Mouse (Mus musculus): Measurements from ENCODE around the gene Rnf181. TPM values are rescaled to one million over a fixed set of nuclear protein-coding genes. Genes with fewer than 3 reads are reported as not detected.

Gene Rnf181
- polyA plus RNA-seq, 1 experiment: 104 TPM

- no peaks in the 10 kb centered on the region for H3K4me1 ChIP-seq (ENCODE audit: control insufficient read depth, insufficient read depth, low read length)
- H3K27ac ChIP-seq (ENCODE audit: control insufficient read depth, insufficient read depth, low read depth, low read length, poor library complexity): peak within 1 kb of the TSS; percentile 38; the same call in 1 of the 2 replicates
- H3K4me3 ChIP-seq (replicated peaks; ENCODE audit: control insufficient read depth, low read depth, low read length): peak within 1 kb of the TSS; percentile 56
- TF ChIP-seq CTCF (IDR thresholded peaks at IDR 0.05; ENCODE audit: control insufficient read depth, insufficient read depth, low read length) (peak; percentile 16; the same call in 1 of the 2 replicates), POLR2A (IDR thresholded peaks at IDR 0.05; ENCODE audit: borderline replicate concordance, control insufficient read depth, low read depth, low read length) (no peak)
- 1% methylated on average over 71 of the region's 71 CpGs for WGBS
Measured at GRCm38 (mm10) chr6:72355066-72355911, 11.5 kb downstream of the Rnf181 start, which contains the start of gene Tmem150a. TSS of gene Tmem150a (plus strand) at chr6:72355447.

DNA sequence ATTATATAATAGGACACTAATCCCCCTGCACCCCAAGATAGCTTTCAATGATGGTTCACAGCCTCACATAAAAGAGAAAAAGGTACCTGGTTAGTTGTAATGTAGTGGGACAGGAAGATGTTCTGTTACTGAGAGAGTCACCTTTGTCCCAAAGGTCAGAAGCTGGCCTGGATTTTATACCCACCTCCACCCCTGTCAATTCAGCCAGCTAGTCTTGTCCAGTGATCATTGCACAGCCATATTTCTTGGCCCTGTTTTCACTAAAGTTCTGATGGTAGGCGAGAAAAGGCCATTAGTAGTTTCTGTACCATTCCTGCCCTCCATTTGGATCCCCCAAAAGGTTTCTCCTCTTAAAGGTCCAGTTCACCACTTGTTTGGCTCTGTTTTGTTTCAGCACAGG, 12.7 kb downstream of the Rnf181 start:
- H3K27ac ChIP-seq (ENCODE audit: control insufficient read depth, insufficient read depth, low read depth, low read length, poor library complexity): no peak overlapping the region
- no peak overlapping the region for H3K4me3 ChIP-seq (replicated peaks; ENCODE audit: control insufficient read depth, low read depth, low read length)
- no peaks in the 10 kb centered on the region for H3K4me1 ChIP-seq (ENCODE audit: control insufficient read depth, insufficient read depth, low read length)
- TF ChIP-seq CTCF (IDR thresholded peaks at IDR 0.05; ENCODE audit: control insufficient read depth, insufficient read depth, low read length) (no peak), POLR2A (IDR thresholded peaks at IDR 0.05; ENCODE audit: borderline replicate concordance, control insufficient read depth, low read depth, low read length) (no peak)
- 81% methylated on average over 1 of the region's 1 CpGs for WGBS

GRCm38 (mm10) chr6:72352636-72353405, 13.9 kb downstream of the Rnf181 start:
- TF ChIP-seq CTCF (IDR thresholded peaks at IDR 0.05; ENCODE audit: control insufficient read depth, insufficient read depth, low read length) (no peak), POLR2A (IDR thresholded peaks at IDR 0.05; ENCODE audit: borderline replicate concordance, control insufficient read depth, low read depth, low read length) (no peak)
- 62% methylated on average over 5 of the region's 5 CpGs for WGBS
- H3K4me1 ChIP-seq (ENCODE audit: control insufficient read depth, insufficient read depth, low read length): peaks cover 3% of the 10 kb centered on the region; the same call in 1 of the 2 replicates
- no peak overlapping the region for H3K4me3 ChIP-seq (replicated peaks; ENCODE audit: control insufficient read depth, low read depth, low read length)
- no peak overlapping the region for H3K27ac ChIP-seq (ENCODE audit: control insufficient read depth, insufficient read depth, low read depth, low read length, poor library complexity)

DNA sequence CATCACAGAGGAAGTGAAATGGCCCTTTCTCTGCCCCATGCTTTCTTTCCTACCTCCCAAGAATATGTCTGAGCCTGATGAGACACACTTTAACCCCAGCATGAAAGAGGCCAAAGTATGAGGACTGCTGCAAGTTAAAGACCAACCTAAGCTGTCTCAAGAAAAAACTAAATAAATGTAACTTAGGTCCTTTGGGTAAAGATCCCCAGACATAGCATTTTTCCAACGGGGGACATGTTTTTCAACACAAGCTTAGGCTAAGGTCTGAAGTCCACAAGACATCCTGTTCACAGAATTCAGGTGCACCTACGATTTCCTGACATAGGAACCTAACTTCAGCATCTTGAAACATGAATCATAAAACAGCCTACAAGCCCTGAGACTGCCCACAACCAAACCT, 16.5 kb downstream of the Rnf181 start:
- H3K4me1 ChIP-seq (ENCODE audit: control insufficient read depth, insufficient read depth, low read length): peaks cover 4% of the 10 kb centered on the region; the same call in 1 of the 2 replicates
- no peak for TF ChIP-seq POLR2A (IDR thresholded peaks at IDR 0.05; ENCODE audit: borderline replicate concordance, control insufficient read depth, low read depth, low read length)
- H3K27ac ChIP-seq (ENCODE audit: control insufficient read depth, insufficient read depth, low read depth, low read length, poor library complexity): no peak overlapping the region
- WGBS: 77% methylated on average over 2 of the region's 2 CpGs
- H3K4me3 ChIP-seq (replicated peaks; ENCODE audit: control insufficient read depth, low read depth, low read length): no peak overlapping the region

GRCm38 (mm10) chr6:72348411-72348810, 18.3 kb downstream of the Rnf181 start:
- Histone ChIP-seq H3K4me3 (replicated peaks; ENCODE audit: control insufficient read depth, low read depth, low read length) (peak overlapping the region; percentile 90), H3K4me1 (ENCODE audit: control insufficient read depth, insufficient read depth, low read length) (peaks cover 4% of the 10 kb centered on the region; the same call in 1 of the 2 replicates), H3K27ac (ENCODE audit: control insufficient read depth, insufficient read depth, low read depth, low read length, poor library complexity) (no peak overlapping the region; the same call in none of the 2 replicates)
- WGBS: 65% methylated on average over 10 of the region's 10 CpGs
- TF ChIP-seq CTCF (IDR thresholded peaks at IDR 0.05; ENCODE audit: control insufficient read depth, insufficient read depth, low read length) (no peak), POLR2A (IDR thresholded peaks at IDR 0.05; ENCODE audit: borderline replicate concordance, control insufficient read depth, low read depth, low read length) (no peak)

DNA sequence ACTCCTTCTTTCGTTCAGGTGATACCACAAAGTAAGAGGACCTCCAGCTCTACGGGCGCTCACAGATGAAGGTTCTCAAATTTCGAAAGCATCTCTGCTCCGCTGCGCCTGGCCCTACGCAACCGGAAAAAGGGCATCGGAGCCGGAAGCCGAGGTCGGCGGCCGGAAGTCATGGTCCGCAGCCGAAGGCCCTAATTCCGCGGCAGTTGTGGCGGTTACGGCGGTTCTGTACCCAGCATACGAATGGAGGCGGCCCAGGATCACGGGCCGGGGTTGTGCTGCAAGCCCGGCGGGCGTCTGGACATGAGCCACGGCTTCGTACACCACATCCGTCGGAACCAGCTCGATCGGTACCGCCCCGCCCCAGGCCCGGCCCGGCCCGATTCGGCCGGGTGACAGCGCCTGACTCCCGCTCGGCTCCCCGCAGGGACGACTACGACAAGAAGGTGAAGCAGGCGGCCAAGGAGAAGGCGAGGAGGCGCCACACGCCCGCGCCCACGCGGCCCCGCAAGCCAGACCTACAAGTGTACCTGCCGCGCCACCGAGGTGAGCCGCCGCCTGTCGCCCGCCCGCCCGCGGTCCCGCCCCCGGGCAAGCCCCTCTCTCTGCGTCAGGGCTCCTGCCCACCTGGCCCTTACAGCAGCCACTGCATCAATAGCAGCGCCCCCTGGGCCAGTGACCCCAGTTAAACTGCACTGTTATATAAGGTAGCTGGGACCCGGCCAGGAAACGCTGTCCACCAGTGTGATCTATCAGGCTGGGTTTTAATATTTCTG, 19.4 kb downstream of the Rnf181 start, which contains the start of gene 0610030E20Rik:
Gene 0610030E20Rik (plus strand): TSS at position 152 of the 776 bp plus-strand sequence.
- Histone ChIP-seq H3K4me3 (replicated peaks; ENCODE audit: control insufficient read depth, low read depth, low read length) (peak within 1 kb of the TSS; percentile 90), H3K4me1 (ENCODE audit: control insufficient read depth, insufficient read depth, low read length) (peaks cover 4% of the 10 kb centered on the region; the same call in 1 of the 2 replicates), H3K27ac (ENCODE audit: control insufficient read depth, insufficient read depth, low read depth, low read length, poor library complexity) (peak within 1 kb of the TSS; percentile 99)
- peak; percentile 85; the same call in 1 of the 2 replicates for TF ChIP-seq POLR2A (IDR thresholded peaks at IDR 0.05; ENCODE audit: borderline replicate concordance, control insufficient read depth, low read depth, low read length)
- TF ChIP-seq CTCF (IDR thresholded peaks at IDR 0.05; ENCODE audit: control insufficient read depth, insufficient read depth, low read length): peak; percentile 24; the same call in 1 of the 2 replicates
- WGBS: under 1% methylated on average over 72 of the region's 72 CpGs

GRCm38 (mm10) chr6:72346261-72346660, 20.5 kb downstream of the Rnf181 start:
- 69% methylated on average over 4 of the region's 4 CpGs for WGBS
- H3K4me3 ChIP-seq (replicated peaks; ENCODE audit: control insufficient read depth, low read depth, low read length): no peak overlapping the region
- no peak for TF ChIP-seq POLR2A (IDR thresholded peaks at IDR 0.05; ENCODE audit: borderline replicate concordance, control insufficient read depth, low read depth, low read length)
- no peak for TF ChIP-seq CTCF (IDR thresholded peaks at IDR 0.05; ENCODE audit: control insufficient read depth, insufficient read depth, low read length)
- no peak overlapping the region for H3K27ac ChIP-seq (ENCODE audit: control insufficient read depth, insufficient read depth, low read depth, low read length, poor library complexity)
- peaks cover 4% of the 10 kb centered on the region; the same call in 1 of the 2 replicates for H3K4me1 ChIP-seq (ENCODE audit: control insufficient read depth, insufficient read depth, low read length)
